Mouse (Mus musculus) CH12.LX (cell line): ENCODE results near the gene Mfap2.
A peak's percentile ranks its signal among the peaks of the same experiment; 100 is the strongest.

ENCODE experiments used
- CTCF ChIP-seq, 2 experiments: IDR thresholded peaks in 1 of 2; conservative IDR thresholded peaks in 1 of 2; 2 replicates each; pipeline ENCODE4 v1.5.1; 2011 to 2012; ENCODE audit warnings: low read depth in 2 of 2, low read length in 2 of 2, improper control_type of control experiment in 1 of 2, inconsistent platforms in 1 of 2, mild to moderate bottlenecking in 1 of 2, moderate library complexity in 1 of 2
- ELF1 ChIP-seq: IDR thresholded peaks from 2 replicates; pipeline ENCODE4 v1.6.1; 2014; ENCODE audit warnings: low read depth, mild to moderate bottlenecking, inconsistent platforms, low read length, improper control_type of control experiment
- EP300 ChIP-seq: IDR thresholded peaks from 2 replicates; pipeline ENCODE4 v1.6.1; 2011; ENCODE audit warnings: low read length, improper control_type of control experiment
- ETS1 ChIP-seq: conservative IDR thresholded peaks from 2 replicates; pipeline ENCODE4 v1.6.1; 2012; ENCODE audit warnings: low read depth, mild to moderate bottlenecking, inconsistent platforms, low read length, improper control_type of control experiment, moderate library complexity
- HCFC1 ChIP-seq: IDR thresholded peaks from 2 replicates; pipeline ENCODE4 v1.6.1; 2012; ENCODE audit warnings: low read depth, mild to moderate bottlenecking, inconsistent platforms, low read length, improper control_type of control experiment
- KAT2A ChIP-seq: IDR thresholded peaks from 2 replicates; pipeline ENCODE4 v1.6.1; 2012; ENCODE audit warnings: low read length, improper control_type of control experiment, inconsistent platforms; ENCODE audit not compliant: insufficient replicate concordance
- MAX ChIP-seq: IDR thresholded peaks from 2 replicates; pipeline ENCODE4 v1.6.1; 2011; ENCODE audit warnings: low read length, improper control_type of control experiment
- MEF2A ChIP-seq: IDR thresholded peaks from 2 replicates; pipeline ENCODE4 v1.6.1; 2014; ENCODE audit warnings: low read depth, mild to moderate bottlenecking, inconsistent platforms, low read length, improper control_type of control experiment, borderline replicate concordance
- PAX5 ChIP-seq: IDR thresholded peaks from 2 replicates; pipeline ENCODE4 v1.6.1; 2012; ENCODE audit warnings: low read length, inconsistent platforms, mixed read lengths
- POLR2A ChIP-seq: IDR thresholded peaks from 2 replicates; pipeline ENCODE4 v1.6.1; 2011; ENCODE audit warnings: low read depth, mild to moderate bottlenecking, improper control_type of control experiment, low read length

GRCm38 (mm10) chr4:140961467-140962206 lies 48.6 kb upstream of the Mfap2 start:
- TF ChIP-seq CTCF (conservative IDR thresholded peaks at IDR 0.05 in 1 of 2, IDR thresholded peaks at IDR 0.05 in 1 of 2; ENCODE audit: low read depth in 2 of 2, low read length in 2 of 2) (no peak), MAX (no peak; the same call in 1 of the 2 replicates), ETS1 (no peak), MEF2A (no peak), HCFC1 (0 out of 2 replicates have a peak, but pooled peaks have one; percentile 5), POLR2A (no peak), KAT2A (no peak), PAX5 (no peak), EP300 (no peak), ELF1 (no peak)
